Mouse (Mus musculus): ENCODE results near the gene Gm37240. TPM values are rescaled to one million over a fixed set of nuclear protein-coding genes. Genes with fewer than 3 reads are reported as not detected.

The Gm37240 gene
- polyA plus RNA-seq, 1 experiment from 2014 or later = 0.11 TPM

GRCm38 (mm10) chr3:85827815-85828214 is 59.5 kb downstream of the Gm37240 start:
- H3K27me3 ChIP-seq (ENCODE audit: control insufficient read depth, insufficient read depth, low read length) = no peaks in the 10 kb centered on the region
- DNase-seq (no peak), ATAC-seq (ENCODE audit: low FRiP score, low TSS enrichment) (no peak)
- no peaks in the 10 kb centered on the region for H3K36me3 ChIP-seq (ENCODE audit: control insufficient read depth, insufficient read depth, low read length)
- no peaks in the 10 kb centered on the region for H3K4me1 ChIP-seq (ENCODE audit: control insufficient read depth, insufficient read depth, low read length)
- no peak overlapping the region for H3K9ac ChIP-seq (replicated peaks; ENCODE audit: low read length)
- H3K9me3 ChIP-seq (ENCODE audit: control insufficient read depth, low read length) = no peaks in the 10 kb centered on the region
- 70% methylated on average over 6 of the region's 6 CpGs for WGBS
- H3K4me3 ChIP-seq (replicated peaks; ENCODE audit: low read depth, low read length) = no peak overlapping the region
- H3K4me2 ChIP-seq (ENCODE audit: low read length) = no peak overlapping the region
- no peak overlapping the region for H3K27ac ChIP-seq (replicated peaks; ENCODE audit: low read depth, low read length)

GRCm38 (mm10) chr3:85827283-85827682 is 60.0 kb downstream of the Gm37240 start:
- H3K9me3 ChIP-seq (ENCODE audit: control insufficient read depth, low read length) = no peaks in the 10 kb centered on the region
- 91% methylated on average over 4 of the region's 4 CpGs for WGBS
- no peak for DNase-seq
- no peaks in the 10 kb centered on the region for H3K4me1 ChIP-seq (ENCODE audit: control insufficient read depth, insufficient read depth, low read length)
- H3K4me3 ChIP-seq (replicated peaks; ENCODE audit: low read depth, low read length) = no peak overlapping the region
- no peak overlapping the region for H3K9ac ChIP-seq (replicated peaks; ENCODE audit: low read length)
- no peak overlapping the region for H3K27ac ChIP-seq (replicated peaks; ENCODE audit: low read depth, low read length)
- no peak for ATAC-seq (ENCODE audit: low FRiP score, low TSS enrichment)
- no peaks in the 10 kb centered on the region for H3K27me3 ChIP-seq (ENCODE audit: control insufficient read depth, insufficient read depth, low read length)
- H3K4me2 ChIP-seq (ENCODE audit: low read length) = no peak overlapping the region
- H3K36me3 ChIP-seq (ENCODE audit: control insufficient read depth, insufficient read depth, low read length) = no peaks in the 10 kb centered on the region

- Histone ChIP-seq H3K4me1 (ENCODE audit: control insufficient read depth, insufficient read depth, low read length) (peaks cover 3% of the 10 kb centered on the region; the same call in 1 of the 2 replicates), H3K9ac (replicated peaks; ENCODE audit: low read length) (peak overlapping the region; percentile 31; the same call in 1 of the 2 replicates), H3K9me3 (ENCODE audit: control insufficient read depth, low read length) (no peaks in the 10 kb centered on the region), H3K27me3 (ENCODE audit: control insufficient read depth, insufficient read depth, low read length) (no peaks in the 10 kb centered on the region), H3K4me2 (ENCODE audit: low read length) (peak overlapping the region; percentile 35), H3K27ac (replicated peaks; ENCODE audit: low read depth, low read length) (peak overlapping the region; percentile 70), H3K4me3 (replicated peaks; ENCODE audit: low read depth, low read length) (no peak overlapping the region), H3K36me3 (ENCODE audit: control insufficient read depth, insufficient read depth, low read length) (no peaks in the 10 kb centered on the region)
- peak; percentile 72 for DNase-seq
- ATAC-seq (ENCODE audit: low FRiP score, low TSS enrichment) = no peak; the same call in 1 of the 2 replicates
- WGBS = 38% methylated on average over 15 of the region's 15 CpGs
These were observed 66.3 kb downstream of the Gm37240 start for GRCm38 (mm10) chr3:85820839-85821548.

DNA sequence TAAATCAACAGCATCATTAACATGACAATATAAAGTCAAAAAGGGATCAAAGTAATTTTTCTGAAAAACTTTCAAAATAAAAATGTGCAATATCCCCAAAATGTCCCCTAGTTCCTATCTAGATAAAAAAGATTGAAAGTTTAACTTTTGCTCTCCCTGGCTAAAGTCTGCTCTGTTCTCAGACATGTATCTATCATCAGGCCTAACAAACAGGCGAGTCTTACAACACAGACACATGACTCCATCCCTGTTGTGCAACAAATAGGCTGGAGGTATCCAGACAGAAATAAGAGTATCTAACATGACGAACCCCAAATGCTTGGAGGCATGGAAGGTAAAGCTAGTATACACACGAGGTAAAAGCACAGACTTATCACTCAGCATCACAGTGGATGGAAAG is 68.0 kb downstream of the Gm37240 start:
- no peak overlapping the region for H3K27ac ChIP-seq (replicated peaks; ENCODE audit: low read depth, low read length)
- H3K36me3 ChIP-seq (ENCODE audit: control insufficient read depth, insufficient read depth, low read length) = no peaks in the 10 kb centered on the region
- WGBS = 81% methylated on average over 3 of the region's 3 CpGs
- no peaks in the 10 kb centered on the region for H3K27me3 ChIP-seq (ENCODE audit: control insufficient read depth, insufficient read depth, low read length)
- H3K9ac ChIP-seq (replicated peaks; ENCODE audit: low read length) = no peak overlapping the region
- H3K4me1 ChIP-seq (ENCODE audit: control insufficient read depth, insufficient read depth, low read length) = peaks cover 3% of the 10 kb centered on the region; the same call in 1 of the 2 replicates
- H3K9me3 ChIP-seq (ENCODE audit: control insufficient read depth, low read length) = no peaks in the 10 kb centered on the region
- H3K4me3 ChIP-seq (replicated peaks; ENCODE audit: low read depth, low read length) = no peak overlapping the region
- no peak overlapping the region for H3K4me2 ChIP-seq (ENCODE audit: low read length)
- no peak for DNase-seq
- no peak for ATAC-seq (ENCODE audit: low FRiP score, low TSS enrichment)

GRCm38 (mm10) chr3:85817191-85817590 is 70.1 kb downstream of the Gm37240 start, which contains the start of gene Fam160a1:
TSS of gene Fam160a1 (minus strand) at chr3:85817291.
- H3K9me3 ChIP-seq (ENCODE audit: control insufficient read depth, low read length) = no peaks in the 10 kb centered on the region
- DNase-seq = no peak
- no peak within 1 kb of the TSS for H3K9ac ChIP-seq (replicated peaks; ENCODE audit: low read length)
- WGBS = 98% methylated on average over 2 of the region's 2 CpGs
- no peaks in the 10 kb centered on the region for H3K36me3 ChIP-seq (ENCODE audit: control insufficient read depth, insufficient read depth, low read length)
- no peak within 1 kb of the TSS for H3K4me2 ChIP-seq (ENCODE audit: low read length)
- H3K4me3 ChIP-seq (replicated peaks; ENCODE audit: low read depth, low read length) = no peak within 1 kb of the TSS
- H3K4me1 ChIP-seq (ENCODE audit: control insufficient read depth, insufficient read depth, low read length) = peaks cover 3% of the 10 kb centered on the region; the same call in 1 of the 2 replicates
- H3K27me3 ChIP-seq (ENCODE audit: control insufficient read depth, insufficient read depth, low read length) = no peaks in the 10 kb centered on the region
- no peak within 1 kb of the TSS for H3K27ac ChIP-seq (replicated peaks; ENCODE audit: low read depth, low read length)
- ATAC-seq (ENCODE audit: low FRiP score, low TSS enrichment) = no peak

- Histone ChIP-seq H3K27ac (replicated peaks; ENCODE audit: low read depth, low read length) (no peak overlapping the region), H3K4me3 (replicated peaks; ENCODE audit: low read depth, low read length) (no peak overlapping the region), H3K9ac (replicated peaks; ENCODE audit: low read length) (no peak overlapping the region), H3K36me3 (ENCODE audit: control insufficient read depth, insufficient read depth, low read length) (no peaks in the 10 kb centered on the region), H3K4me2 (ENCODE audit: low read length) (no peak overlapping the region), H3K4me1 (ENCODE audit: control insufficient read depth, insufficient read depth, low read length) (no peaks in the 10 kb centered on the region), H3K9me3 (ENCODE audit: control insufficient read depth, low read length) (no peaks in the 10 kb centered on the region), H3K27me3 (ENCODE audit: control insufficient read depth, insufficient read depth, low read length) (no peaks in the 10 kb centered on the region)
- 76% methylated on average over 7 of the region's 7 CpGs for WGBS
- no peak for ATAC-seq (ENCODE audit: low FRiP score, low TSS enrichment)
- no peak for DNase-seq
These were observed 73.1 kb downstream of the Gm37240 start for GRCm38 (mm10) chr3:85814241-85814640.

GRCm38 (mm10) chr3:85813101-85814014 is 74.0 kb downstream of the Gm37240 start:
- Histone ChIP-seq H3K9ac (replicated peaks; ENCODE audit: low read length) (no peak overlapping the region), H3K27me3 (ENCODE audit: control insufficient read depth, insufficient read depth, low read length) (no peaks in the 10 kb centered on the region), H3K4me2 (ENCODE audit: low read length) (no peak overlapping the region), H3K4me3 (replicated peaks; ENCODE audit: low read depth, low read length) (no peak overlapping the region), H3K4me1 (ENCODE audit: control insufficient read depth, insufficient read depth, low read length) (no peaks in the 10 kb centered on the region), H3K9me3 (ENCODE audit: control insufficient read depth, low read length) (no peaks in the 10 kb centered on the region), H3K36me3 (ENCODE audit: control insufficient read depth, insufficient read depth, low read length) (no peaks in the 10 kb centered on the region), H3K27ac (replicated peaks; ENCODE audit: low read depth, low read length) (no peak overlapping the region)
- no peak for ATAC-seq (ENCODE audit: low FRiP score, low TSS enrichment)
- no peak for DNase-seq
- 76% methylated on average over 4 of the region's 4 CpGs for WGBS

DNA sequence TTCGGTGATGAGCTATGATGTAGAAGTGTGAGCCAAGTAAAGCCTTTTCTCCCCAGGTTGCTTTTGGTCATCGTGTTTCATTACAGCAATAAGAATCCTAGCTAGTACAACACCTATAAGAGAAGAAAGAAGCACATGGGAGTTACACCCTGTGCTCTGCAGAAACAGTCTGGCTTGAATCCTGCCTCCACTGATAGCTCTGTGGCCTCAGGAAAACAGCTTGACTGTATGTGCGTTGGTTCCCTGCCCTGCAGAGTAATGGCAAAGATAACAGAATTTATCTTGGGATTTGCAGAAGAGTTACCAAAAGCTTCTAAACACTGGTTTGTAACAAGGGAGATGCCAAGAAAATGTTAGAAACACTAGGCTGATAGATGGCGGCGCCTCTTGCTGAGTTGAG is 75.3 kb downstream of the Gm37240 start:
- no peak overlapping the region for H3K9ac ChIP-seq (replicated peaks; ENCODE audit: low read length)
- no peak for DNase-seq
- no peak for ATAC-seq (ENCODE audit: low FRiP score, low TSS enrichment)
- no peaks in the 10 kb centered on the region for H3K36me3 ChIP-seq (ENCODE audit: control insufficient read depth, insufficient read depth, low read length)
- H3K9me3 ChIP-seq (ENCODE audit: control insufficient read depth, low read length) = no peaks in the 10 kb centered on the region
- 95% methylated on average over 5 of the region's 5 CpGs for WGBS
- H3K27ac ChIP-seq (replicated peaks; ENCODE audit: low read depth, low read length) = no peak overlapping the region
- no peak overlapping the region for H3K4me3 ChIP-seq (replicated peaks; ENCODE audit: low read depth, low read length)
- H3K4me2 ChIP-seq (ENCODE audit: low read length) = no peak overlapping the region
- no peaks in the 10 kb centered on the region for H3K4me1 ChIP-seq (ENCODE audit: control insufficient read depth, insufficient read depth, low read length)
- no peaks in the 10 kb centered on the region for H3K27me3 ChIP-seq (ENCODE audit: control insufficient read depth, insufficient read depth, low read length)

Data from midbrain, embryonic 14.5 days (tissue).